Mouse (Mus musculus) left cerebral cortex, postnatal 14 days (tissue): ENCODE results near the gene Slc13a3. TPM values are rescaled to one million over a fixed set of nuclear protein-coding genes. Genes with fewer than 3 reads are reported as not detected.
A peak's percentile ranks its signal among the peaks of the same experiment; 100 is the strongest.

Source experiments
- DNase-seq, 2 experiments: peaks; one replicate each; pipeline ENCODE4 v3.0.0; 2021 to 2022; ENCODE audit warnings: low spot score in 2 of 2, mixed read lengths in 1 of 2
- intact Hi-C: fragments of 180-260 bp; cut with DNase I; formaldehyde crosslinking; loops from one replicate; pipeline ENCODE4 v1.15.1; 2025
- total RNA-seq, 2 experiments: library from RNA; stranded (reverse); gene quantifications; 2 replicates each; pipeline ENCODE4 v1.2.3; 2021

The Slc13a3 gene
- total RNA-seq, 2 experiments from 2014 or later, result 18.6 to 19.9 TPM

- intact Hi-C loops, result no loop called here
Observed at GRCm38 (mm10) chr2:165418577-165418976, 54.5 kb downstream of the Slc13a3 start.

DNA sequence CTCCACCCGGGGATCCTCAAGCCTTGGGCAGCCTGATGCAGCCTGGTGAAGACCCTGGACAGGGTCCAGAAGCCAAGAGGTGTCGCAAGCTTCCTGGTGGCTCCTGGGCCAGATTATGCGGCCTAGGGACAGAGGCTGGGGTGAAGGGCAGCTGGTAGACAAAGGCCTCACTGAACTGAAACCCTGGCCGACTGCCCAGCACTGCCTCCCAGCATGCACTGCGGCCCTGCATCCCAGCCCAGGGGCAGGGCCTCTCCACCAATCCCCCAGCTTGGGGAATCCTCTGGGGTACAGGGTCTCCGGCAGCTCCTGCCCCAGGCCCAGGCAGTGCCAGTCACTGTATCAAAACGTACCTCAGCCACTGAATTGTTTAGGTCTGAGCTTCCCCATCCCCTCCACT is 55.7 kb downstream of the Slc13a3 start:
- peak; percentile 53 to 69 for DNase-seq
- intact Hi-C loops, result no loop called here

More at GRCm38 (mm10) chr2:165418577-165418976, 54.5 kb downstream of the Slc13a3 start:
- DNase-seq, result no peak

DNA sequence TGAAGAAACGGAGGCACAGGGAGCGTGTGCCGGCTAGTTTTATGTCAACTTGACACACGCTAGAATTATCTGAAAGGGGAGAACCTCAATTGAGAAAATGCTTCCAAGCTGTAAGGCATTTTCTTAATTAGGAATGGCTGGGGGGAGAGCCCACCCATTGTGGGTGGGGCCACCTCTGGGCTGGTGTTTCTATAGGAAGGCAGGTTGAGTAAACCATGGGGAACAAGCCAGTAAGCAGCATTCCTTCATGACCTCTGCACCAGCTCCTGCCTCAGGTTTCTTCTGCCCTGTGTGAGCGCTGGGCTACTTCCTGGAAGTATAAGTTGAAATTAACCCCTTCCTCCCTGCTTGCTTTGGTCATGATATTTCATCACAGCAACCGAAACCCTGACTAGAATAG is 57.2 kb downstream of the Slc13a3 start:
- DNase-seq, result no peak
- intact Hi-C loops, result no loop called here

DNA sequence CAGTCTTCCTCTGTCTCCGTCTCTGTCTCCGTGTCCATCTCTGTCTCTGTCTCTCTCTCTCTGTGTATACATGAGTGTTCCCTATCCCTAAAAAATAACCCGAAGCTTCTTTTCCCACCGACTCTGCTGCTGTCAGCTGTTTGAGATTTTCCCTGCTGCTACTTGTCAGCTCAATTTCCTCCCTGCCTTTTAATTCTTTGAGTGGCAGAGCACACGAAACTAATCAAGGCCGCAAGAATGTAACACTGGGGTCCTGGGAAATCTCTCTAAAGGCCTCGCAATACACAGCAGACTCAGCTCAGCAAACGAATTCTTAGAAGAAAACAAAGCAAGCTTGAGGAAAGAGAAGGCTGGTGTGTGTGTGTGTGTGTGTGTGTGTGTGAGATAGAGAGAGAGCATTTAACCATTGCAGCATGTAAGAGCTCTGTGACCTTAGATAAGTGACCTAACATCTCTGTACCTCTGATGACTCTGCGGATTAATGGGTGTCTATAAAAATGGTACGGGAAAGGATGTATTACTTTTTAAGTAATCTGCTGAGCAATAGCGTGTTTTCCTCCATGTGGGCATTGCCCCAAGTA is 57.8 kb downstream of the Slc13a3 start:
- no peak for DNase-seq

DNA sequence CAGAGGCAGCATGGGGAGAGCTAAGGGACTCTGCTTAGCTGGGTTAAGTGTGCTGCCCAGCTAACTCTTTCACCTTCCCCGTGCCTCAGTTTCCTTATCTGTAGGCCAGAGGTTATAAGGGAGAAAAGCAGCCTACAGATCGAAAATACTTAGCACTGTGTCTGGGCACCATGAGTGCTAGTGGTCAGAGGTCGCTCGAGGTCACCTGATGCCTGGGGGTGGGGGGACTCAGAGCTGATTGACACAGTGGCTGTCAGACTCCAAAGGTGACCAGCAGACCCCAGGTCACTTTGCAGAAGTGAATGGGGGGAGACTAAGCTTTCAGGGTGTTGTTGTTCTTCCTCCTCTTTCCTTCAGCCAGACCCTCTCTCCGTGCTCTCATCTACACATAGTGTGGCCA is 58.7 kb downstream of the Slc13a3 start:
- intact Hi-C loops, result no loop called here
- no peak for DNase-seq

More for the DNA sequence above, 57.8 kb downstream of the Slc13a3 start:
- intact Hi-C loops, result no loop called here

GRCm38 (mm10) chr2:165413884-165414283 is 59.1 kb downstream of the Slc13a3 start:
- no peak for DNase-seq
- intact Hi-C loops, result no loop called here

DNA sequence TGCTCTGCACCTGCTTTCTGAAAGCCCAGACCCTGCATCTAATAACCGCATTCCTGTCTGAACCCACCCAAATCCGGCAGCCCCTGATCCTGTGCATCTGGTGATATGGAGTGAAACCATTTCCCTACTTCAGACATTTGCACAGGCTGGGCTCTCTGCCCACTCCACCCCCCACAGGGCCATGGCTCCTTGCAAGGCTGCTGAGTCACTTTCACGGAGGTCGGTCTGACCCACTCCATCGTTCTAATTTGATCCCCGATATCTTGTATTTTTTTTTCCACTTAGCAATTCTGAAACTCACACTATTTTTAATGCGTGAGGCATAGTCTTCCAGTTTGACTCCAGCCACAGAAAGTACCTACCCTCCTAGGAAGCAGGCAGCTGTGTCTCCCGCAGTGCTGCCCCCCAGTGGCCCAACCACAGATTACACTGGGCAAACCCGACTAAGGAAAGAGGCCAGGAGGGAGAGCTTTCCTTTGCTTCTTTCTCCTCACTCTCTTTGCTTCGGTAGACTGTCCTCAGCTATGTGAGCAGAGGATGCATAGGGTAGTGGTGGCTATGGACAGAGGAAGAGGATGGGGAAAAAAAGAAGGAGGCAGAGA is 65.2 kb downstream of the Slc13a3 start:
- intact Hi-C loops, result no loop called here
- peak in 1 of 2 experiments; percentile 55 for DNase-seq

GRCm38 (mm10) chr2:165405351-165405750 is 67.7 kb downstream of the Slc13a3 start:
- peak; percentile 55 to 62 for DNase-seq

DNA sequence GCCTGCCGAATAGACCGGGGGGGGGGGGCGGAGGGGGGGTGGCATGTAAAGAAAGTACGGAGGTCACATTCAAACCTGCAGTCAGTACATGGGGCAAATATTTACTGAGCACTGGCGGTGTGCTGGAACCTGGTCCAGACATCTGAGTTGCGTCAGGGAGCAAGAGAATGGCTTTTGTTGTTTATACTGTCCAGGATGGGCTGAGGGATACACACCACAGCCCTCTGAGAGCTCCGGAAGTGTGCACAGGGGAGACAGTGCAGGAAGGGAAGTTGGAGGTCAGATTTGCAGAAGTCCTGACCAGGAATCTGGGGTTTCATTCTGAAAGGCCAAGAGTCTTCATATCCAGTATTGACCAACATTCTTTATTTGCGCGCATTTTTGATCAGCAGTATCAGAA is 68.1 kb downstream of the Slc13a3 start:
- intact Hi-C loops, result no loop called here
- no peak for DNase-seq

More at GRCm38 (mm10) chr2:165405351-165405750, 67.7 kb downstream of the Slc13a3 start:
- intact Hi-C loops, result no loop called here

DNA sequence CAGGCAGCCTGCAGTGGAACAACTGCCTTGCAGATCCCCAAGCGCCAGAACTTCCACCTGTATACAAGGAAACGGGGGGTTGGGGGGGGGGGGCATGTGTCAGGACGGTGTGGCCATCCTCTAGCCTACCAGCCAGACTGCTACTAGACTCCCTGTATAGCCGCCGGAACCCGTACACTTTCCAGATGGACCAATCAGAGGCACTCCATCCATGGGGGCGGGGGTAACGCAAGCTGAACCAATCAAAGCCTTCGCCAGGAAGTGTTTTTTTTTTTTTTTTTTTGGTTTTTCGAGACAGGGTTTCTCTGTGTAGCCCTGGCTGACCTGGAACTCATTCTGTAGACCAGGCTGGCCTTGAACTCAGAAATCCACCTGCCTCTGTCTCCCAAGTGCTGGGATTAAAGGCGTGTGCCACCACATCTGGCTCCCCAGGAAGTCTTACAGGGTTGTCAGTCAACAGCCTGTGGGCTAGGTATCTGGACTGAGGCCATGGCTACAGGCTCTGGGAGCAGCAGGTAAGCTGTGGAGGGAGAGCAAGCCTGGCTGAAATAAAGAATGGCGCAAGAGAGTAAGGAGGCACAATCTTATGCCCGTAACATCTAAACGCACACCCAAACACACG is 74.8 kb downstream of the Slc13a3 start:
- DNase-seq, result no peak
- intact Hi-C loops, result no loop called here

DNA sequence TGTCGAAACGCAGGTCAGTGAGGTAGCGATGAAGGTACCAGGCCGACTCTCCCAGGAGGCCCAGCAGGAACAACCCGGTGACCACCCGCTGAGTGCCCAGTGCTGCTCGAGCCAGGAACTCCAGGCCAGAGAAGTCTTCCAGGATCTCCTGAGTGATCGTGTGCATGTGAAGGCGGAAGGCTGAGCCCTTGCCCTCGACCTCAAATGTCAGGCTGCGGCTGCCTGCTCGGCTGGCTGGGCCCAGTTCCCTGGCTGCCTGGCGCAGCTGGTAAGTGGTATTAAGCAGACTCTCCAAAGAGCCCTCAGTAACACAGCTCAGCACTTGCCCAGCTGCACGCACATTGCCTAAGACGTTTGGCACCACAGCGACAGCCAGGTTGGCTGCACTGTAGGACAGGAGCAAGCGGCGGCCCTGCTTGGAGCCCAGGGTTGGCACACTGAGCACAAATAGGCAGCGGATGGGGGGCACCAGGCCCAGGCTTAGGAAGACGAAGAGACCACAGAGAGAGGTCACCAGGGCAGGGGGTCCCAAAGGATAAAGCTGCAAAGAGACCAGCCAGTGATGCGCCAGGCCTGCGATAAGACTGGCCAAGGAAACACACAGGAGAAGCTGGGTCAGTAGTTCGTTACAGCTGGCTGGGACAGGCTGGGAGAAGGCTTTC is 75.4 kb downstream of the Slc13a3 start:
- no peak for DNase-seq

GRCm38 (mm10) chr2:165396831-165397501 is 76.1 kb downstream of the Slc13a3 start:
- DNase-seq, result no peak
- intact Hi-C loops, result no loop called here

More for the DNA sequence above, 75.4 kb downstream of the Slc13a3 start:
- intact Hi-C loops, result no loop called here

- no peak for DNase-seq
- intact Hi-C loops, result loop anchor here (2.0 kb wide), 1 partner anchor 95 kb away; no protein-coding TSS in a partner anchor
Observed at GRCm38 (mm10) chr2:165392156-165392555, 80.9 kb downstream of the Slc13a3 start.

- intact Hi-C loops, result no loop called here
- DNase-seq, result peak; percentile 75 to 82
Observed at GRCm38 (mm10) chr2:165391561-165391960, 81.5 kb downstream of the Slc13a3 start.

GRCm38 (mm10) chr2:165389299-165389952 is 83.6 kb downstream of the Slc13a3 start:
- intact Hi-C loops, result no loop called here
- DNase-seq, result no peak

GRCm38 (mm10) chr2:165387844-165388495 is 85.1 kb downstream of the Slc13a3 start, which contains the start of gene Zfp334:
Gene Zfp334, minus strand, starts transcription at chr2:165388259.
- intact Hi-C loops, result no loop called here
- DNase-seq, result peak; percentile 97 to 98

DNA sequence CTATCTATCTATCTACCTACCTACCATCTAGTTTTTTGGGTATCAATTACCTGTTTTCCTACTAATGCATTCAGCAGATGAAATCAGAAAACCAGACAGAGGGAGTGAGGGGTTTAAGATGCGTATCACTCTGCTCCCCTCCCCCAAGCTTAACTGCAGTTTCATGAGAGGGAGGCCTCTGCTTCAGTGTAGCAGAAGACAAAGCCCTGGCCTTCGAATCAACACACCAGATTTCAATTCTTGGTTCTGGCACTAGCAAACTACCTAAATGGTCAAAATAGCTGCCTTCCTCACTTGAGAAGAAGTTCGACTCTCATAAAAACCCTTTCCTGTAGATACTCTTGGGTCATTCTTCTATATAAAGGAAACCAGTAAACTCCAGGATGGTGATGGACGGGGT is 85.7 kb downstream of the Slc13a3 start:
- intact Hi-C loops, result no loop called here
- DNase-seq, result no peak

- intact Hi-C loops, result no loop called here
Observed at GRCm38 (mm10) chr2:165380050-165380449, 93.0 kb downstream of the Slc13a3 start.

DNA sequence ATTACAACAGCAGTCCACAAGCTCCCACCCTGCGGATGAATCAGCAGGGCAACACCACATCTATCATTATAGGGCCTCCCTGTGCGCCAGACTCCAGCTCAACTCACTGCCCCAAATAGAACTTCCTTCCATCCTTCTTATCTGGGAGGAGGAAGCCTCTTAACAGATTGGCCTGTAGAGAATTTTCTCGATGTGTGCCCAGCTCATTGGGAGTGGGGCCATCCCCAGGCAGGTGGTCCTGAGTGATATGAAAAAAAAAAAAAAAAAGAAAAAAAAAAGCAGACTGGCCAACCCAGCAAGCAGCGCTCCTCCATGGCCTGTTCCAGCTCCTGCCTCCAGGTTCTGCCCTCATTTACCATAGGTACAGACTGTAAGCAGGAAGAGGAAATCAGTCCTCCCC is 97.0 kb downstream of the Slc13a3 start:
- DNase-seq, result no peak
- intact Hi-C loops, result no loop called here

More at GRCm38 (mm10) chr2:165380050-165380449, 93.0 kb downstream of the Slc13a3 start:
- DNase-seq, result no peak
